In genomic region chr5:131535752-131536151, GRCm38 (mm10) we compare ENCODE assay signal across 8 mouse cellular contexts.
DNase-seq lines count a peak whose midpoint lies in the region; ATAC-seq and TF ChIP-seq lines count a peak whose summit lies in the region.

No protein-coding gene starts in this region.

- H3K4me3 ChIP-seq in layer of hippocampus, adult 2 months, result peak overlapping the region; percentile 66
- peak overlapping the region; percentile 92 for H3K4me3 ChIP-seq in forebrain, embryonic 12.5 days (replicated peaks)
- peak overlapping the region; percentile 77 for H3K4me3 ChIP-seq in intestine, postnatal 0 days (ENCODE audit: low read depth, low read length)
- no peak overlapping the region for H3K4me3 ChIP-seq in liver, postnatal 0 days (ENCODE audit: low read depth, low read length)

- no peak for TF ChIP-seq EP300 in liver, postnatal 0 days (IDR thresholded peaks at IDR 0.05; ENCODE audit: low read depth)

- H3K36me3 ChIP-seq in forebrain, embryonic 12.5 days (replicated peaks), result peaks cover 7% of the 10 kb centered on the region
- no peaks in the 10 kb centered on the region; the same call in 1 of the 2 replicates for H3K36me3 ChIP-seq in intestine, postnatal 0 days (ENCODE audit: control insufficient read depth, insufficient read depth)
- H3K36me3 ChIP-seq in liver, postnatal 0 days (replicated peaks; ENCODE audit: insufficient read depth, low read length), result no peaks in the 10 kb centered on the region

- H3K27me3 ChIP-seq in forebrain, embryonic 12.5 days, result peaks cover 3% of the 10 kb centered on the region; the same call in 1 of the 2 replicates
- H3K27me3 ChIP-seq in intestine, postnatal 0 days (replicated peaks; ENCODE audit: control insufficient read depth, insufficient read depth, low read length), result no peaks in the 10 kb centered on the region
- H3K27me3 ChIP-seq in liver, postnatal 0 days (ENCODE audit: insufficient read depth, low read length), result peaks cover 24% of the 10 kb centered on the region

- H3K4me1 ChIP-seq in forebrain, embryonic 12.5 days, result peaks cover 50% of the 10 kb centered on the region
- no peaks in the 10 kb centered on the region for H3K4me1 ChIP-seq in intestine, postnatal 0 days (replicated peaks; ENCODE audit: control insufficient read depth, insufficient read depth, low read length)
- no peaks in the 10 kb centered on the region for H3K4me1 ChIP-seq in liver, postnatal 0 days (ENCODE audit: insufficient read depth)

- DNase-seq in layer of hippocampus, adult 2 months (ENCODE audit: low spot score in 2 of 2), result no peak
- DNase-seq in layer of hippocampus, adult 18-20 months (ENCODE audit: low spot score in 2 of 2), result no peak
- peak; percentile 40 for DNase-seq in retina, embryonic 14.5 days (ENCODE audit: low spot score)
- no peak for DNase-seq in gastrocnemius, postnatal 36 days
- no peak for DNase-seq in liver, postnatal 0 days
- no peak for DNase-seq in right cerebral cortex, postnatal 10 days (ENCODE audit: low spot score in 2 of 2)

- intact Hi-C loops in gastrocnemius, postnatal 36 days (cut with DNase I), result loop anchor here (10.0 kb wide), 2 partner anchors 539 to 579 kb away; no protein-coding TSS in a partner anchor

- no peak for TF ChIP-seq CTCF in layer of hippocampus, adult 2 months (conservative IDR thresholded peaks at IDR 0.05)
- no peak for TF ChIP-seq CTCF in intestine, postnatal 0 days (IDR thresholded peaks at IDR 0.05; ENCODE audit: low read depth)
- TF ChIP-seq CTCF in liver, postnatal 0 days (IDR thresholded peaks at IDR 0.05; ENCODE audit: low read depth), result no peak

- ATAC-seq in forebrain, embryonic 12.5 days (ENCODE audit: low FRiP score), result no peak
- no peak for ATAC-seq in intestine, postnatal 0 days
- ATAC-seq in liver, postnatal 0 days, result no peak

- H3K9me3 ChIP-seq in forebrain, embryonic 12.5 days, result no peaks in the 10 kb centered on the region
- no peaks in the 10 kb centered on the region for H3K9me3 ChIP-seq in intestine, postnatal 0 days (ENCODE audit: control insufficient read depth)
- no peaks in the 10 kb centered on the region for H3K9me3 ChIP-seq in liver, postnatal 0 days (ENCODE audit: low read length)

- H3K27ac ChIP-seq in layer of hippocampus, adult 2 months, result peak overlapping the region; percentile 94
- H3K27ac ChIP-seq in forebrain, embryonic 12.5 days, result peak overlapping the region; percentile 99
- H3K27ac ChIP-seq in intestine, postnatal 0 days (ENCODE audit: low read depth, low read length), result no peak overlapping the region
- H3K27ac ChIP-seq in liver, postnatal 0 days (ENCODE audit: low read depth), result no peak overlapping the region

- peak overlapping the region; percentile 99 for H3K9ac ChIP-seq in forebrain, embryonic 12.5 days
- H3K9ac ChIP-seq in intestine, postnatal 0 days (ENCODE audit: low read depth, low read length), result no peak overlapping the region
- no peak overlapping the region for H3K9ac ChIP-seq in liver, postnatal 0 days (replicated peaks)

- peak overlapping the region; percentile 63 for H3K4me2 ChIP-seq in forebrain, embryonic 12.5 days
- H3K4me2 ChIP-seq in intestine, postnatal 0 days (replicated peaks; ENCODE audit: low read depth), result peak overlapping the region; percentile 98
- H3K4me2 ChIP-seq in liver, postnatal 0 days (ENCODE audit: low read depth, low read length), result no peak overlapping the region

- 6% methylated on average over 6 of the region's 6 CpGs for WGBS in forebrain, embryonic 12.5 days
- WGBS in intestine, postnatal 0 days, result 38% methylated on average over 6 of the region's 6 CpGs
- 75% methylated on average over 6 of the region's 6 CpGs for WGBS in liver, postnatal 0 days (ENCODE audit: insufficient replicate concordance)

Comparison
In these comparisons a context has a peak if more than half of its experiments do, and no peak if none do; other contexts are left out.
1. H3K27ac ChIP-seq: peak in layer of hippocampus, adult 2 months (single experiment) and forebrain, embryonic 12.5 days (single experiment); none in intestine, postnatal 0 days (single experiment) and liver, postnatal 0 days (single experiment).